Mouse (Mus musculus): ENCODE data around the gene Timeless.
"Not testable (repeated sequence)": the region's sequence is repeated elsewhere in the genome, so short reads cannot be mapped to it uniquely, and the experiment has no call there.

The Timeless gene

DNA sequence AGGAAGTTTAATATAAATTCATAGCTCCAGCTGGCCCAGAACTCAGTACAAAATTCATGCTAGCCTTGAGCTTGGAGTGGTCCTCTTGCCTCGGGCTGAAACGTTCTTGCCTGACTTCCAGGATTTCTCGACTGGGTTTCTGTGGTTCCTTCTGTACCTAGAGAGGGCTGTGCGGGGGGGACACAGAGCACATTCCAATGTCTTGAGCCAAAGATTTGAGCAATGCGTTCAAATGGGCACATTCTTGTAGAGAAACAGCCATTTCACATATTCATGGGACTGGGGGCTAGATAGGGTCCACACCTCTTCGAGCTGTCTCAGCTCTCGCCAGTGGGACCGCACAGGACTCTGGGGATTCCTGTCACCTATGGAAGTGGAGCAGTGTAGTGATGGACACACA lies 24.1 kb downstream of the Timeless start:
- DNase-seq (ENCODE audit: extremely low spot score, low spot score), result no peak

DNA sequence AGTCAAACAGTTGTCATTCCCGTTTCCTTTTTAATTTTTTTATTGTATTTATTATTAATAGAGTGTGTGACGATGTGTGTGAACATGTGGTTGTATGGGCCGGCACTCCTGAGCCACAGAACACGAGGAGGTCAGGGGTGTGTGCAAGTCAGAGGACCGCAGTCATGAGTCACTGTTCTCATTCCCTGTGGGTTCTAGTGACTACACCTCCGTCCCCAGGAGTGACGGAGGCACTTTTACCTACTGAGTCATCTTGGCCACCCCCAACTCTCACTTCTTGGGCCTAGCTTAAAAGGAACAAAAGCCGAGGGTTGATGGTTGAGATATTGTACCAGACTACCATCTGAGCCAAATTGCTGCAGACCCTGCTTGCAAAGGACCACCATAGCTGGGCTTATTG lies 24.5 kb downstream of the Timeless start:
- DNase-seq (ENCODE audit: extremely low spot score, low spot score), result no peak

DNA sequence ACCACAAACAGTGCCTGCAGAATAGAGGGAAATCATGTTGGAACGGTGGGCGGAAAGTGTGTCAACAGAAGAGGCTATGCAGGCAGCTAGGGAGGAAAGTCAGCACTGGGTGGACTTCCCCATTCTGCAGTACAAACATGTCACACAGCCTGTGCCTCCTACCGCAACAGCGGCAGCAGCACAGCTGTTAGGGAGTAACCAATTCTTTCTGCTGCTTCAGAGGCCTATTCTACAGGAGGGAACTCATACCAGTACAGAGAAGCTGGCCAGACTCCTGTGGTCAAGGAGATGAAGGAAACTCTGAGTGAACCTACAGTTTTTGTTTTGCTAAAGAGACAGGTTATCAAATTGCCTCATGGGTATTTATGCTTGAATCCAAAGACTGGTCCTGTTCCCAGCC lies 27.1 kb downstream of the Timeless start:
- DNase-seq (ENCODE audit: extremely low spot score, low spot score), result no peak

DNA sequence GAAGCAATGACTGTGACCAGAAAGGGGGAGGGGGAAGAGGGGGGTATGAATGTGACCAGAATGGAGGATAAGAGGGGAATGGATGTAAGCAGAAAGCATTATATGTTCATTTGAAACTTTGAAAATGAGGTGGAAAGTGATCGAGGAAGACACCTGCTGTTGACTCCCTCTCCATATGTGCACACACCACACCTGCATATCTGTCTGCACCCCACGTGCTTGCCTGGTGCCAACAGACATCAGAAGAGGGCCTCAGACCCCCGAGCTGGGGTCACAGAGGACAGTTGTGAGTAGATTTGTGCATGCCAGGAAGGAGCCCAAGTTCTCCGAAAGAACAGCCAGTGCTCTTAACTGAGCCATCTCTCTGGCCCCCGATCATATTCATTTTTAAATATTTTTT lies 28.1 kb downstream of the Timeless start:
- DNase-seq (ENCODE audit: extremely low spot score, low spot score), result no peak

DNA sequence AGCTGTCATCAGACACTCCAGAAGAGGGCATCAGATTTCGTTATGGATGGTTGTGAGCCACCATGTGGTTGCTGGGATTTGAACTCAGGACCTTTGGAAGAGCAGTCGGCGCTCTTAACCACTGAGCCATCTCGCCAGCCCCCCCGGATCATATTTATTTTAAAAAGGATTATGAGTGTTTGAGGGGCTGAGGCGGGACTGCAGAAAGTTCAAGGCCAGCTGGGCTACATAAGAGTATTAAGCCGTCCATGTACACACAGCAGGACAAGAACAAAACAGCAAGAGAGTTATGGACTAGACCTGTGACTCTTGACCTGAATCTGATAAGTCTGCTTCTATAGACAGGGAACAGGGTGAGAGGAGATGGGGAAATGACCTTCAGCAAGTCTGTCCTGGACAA lies 28.5 kb downstream of the Timeless start:
- not testable (repeated sequence) for DNase-seq (ENCODE audit: extremely low spot score, low spot score)

DNA sequence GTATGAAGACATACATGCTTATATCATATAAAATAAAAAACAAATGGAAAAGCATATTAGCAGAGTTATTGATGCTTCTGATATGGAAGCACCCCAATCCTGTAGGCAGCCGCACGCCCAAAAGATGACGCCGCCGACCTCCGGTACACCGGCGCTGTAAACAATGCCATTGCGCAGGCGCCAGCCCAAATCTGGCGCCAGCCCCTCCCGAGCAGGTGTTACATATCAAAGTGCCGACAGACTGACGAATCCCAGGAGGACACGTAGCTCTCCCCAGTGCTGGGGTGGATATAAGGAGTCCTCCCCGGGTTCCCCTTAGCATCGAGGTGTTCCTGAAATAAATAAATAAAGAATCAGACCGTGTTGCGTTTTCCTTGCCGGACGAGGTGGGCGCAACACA lies 30.4 kb downstream of the Timeless start:
- DNase-seq (ENCODE audit: extremely low spot score, low spot score), result no peak

DNA sequence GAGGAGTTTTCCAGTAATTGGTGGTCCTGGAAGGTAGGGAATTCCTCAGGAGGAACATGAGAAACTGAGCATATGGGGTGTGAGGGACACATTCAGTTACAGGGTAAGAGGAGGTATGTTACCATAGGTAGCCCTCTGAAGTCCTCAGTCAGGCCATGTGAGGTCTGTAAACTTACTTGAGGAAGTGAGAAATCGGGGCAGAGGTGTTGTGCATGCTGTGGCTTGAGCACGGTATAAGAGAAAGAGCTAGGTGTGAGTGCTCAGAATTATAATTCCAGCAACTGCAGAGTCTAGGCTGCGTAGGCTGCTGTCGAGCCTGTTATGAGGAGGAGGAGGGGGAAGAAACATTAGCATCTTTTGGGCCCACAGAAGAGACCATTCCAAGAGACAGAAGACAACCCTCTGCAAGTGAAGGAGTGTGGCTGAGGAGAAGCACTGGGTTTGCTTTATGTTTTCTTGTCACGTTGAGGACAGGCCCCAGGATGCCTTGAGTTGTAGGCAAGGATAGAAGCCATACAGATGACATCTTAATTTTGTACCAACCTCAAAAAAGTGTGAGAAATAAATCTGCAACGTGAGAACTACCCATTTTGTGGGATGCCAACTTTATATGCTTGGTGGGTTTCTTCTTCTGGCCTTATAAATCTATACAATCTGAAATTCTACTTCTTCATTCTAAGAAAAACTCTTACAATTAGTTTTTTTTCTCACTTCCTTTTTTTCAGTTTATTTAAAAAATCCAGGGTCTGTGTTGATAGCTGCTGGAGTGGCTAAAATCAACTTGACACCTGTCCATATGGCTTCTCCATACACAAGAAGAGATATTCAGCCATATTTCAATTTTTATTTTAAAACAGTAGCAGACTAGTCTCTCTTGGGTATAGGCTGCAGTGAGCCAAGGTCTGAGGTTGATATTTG lies 31.8 kb downstream of the Timeless start:
- DNase-seq (ENCODE audit: extremely low spot score, low spot score), result no peak

DNA sequence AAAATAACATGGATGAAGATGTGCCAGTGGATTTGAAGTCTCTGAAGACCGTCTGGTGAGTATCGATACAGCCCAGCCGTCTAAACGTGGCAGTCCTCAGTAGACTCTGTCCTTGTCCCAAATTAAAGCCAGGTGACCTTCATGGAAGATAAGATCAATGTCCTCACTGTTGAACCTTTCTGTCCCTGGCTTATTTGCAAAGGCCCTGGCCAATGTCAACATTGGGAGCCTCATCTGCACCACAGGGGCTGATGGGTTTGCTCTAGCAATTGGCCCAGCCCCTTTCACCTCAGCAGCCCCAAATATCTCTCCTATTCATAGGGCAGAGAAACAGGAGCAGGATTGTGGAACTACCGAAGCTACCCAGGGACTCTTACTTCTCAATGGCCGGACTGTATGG lies 36.5 kb downstream of the Timeless start, which contains the start of gene Apof:
Apof (plus strand) TSS at position 301 of the 400 bp plus-strand sequence.
- DNase-seq (ENCODE audit: extremely low spot score, low spot score), result no peak

DNA sequence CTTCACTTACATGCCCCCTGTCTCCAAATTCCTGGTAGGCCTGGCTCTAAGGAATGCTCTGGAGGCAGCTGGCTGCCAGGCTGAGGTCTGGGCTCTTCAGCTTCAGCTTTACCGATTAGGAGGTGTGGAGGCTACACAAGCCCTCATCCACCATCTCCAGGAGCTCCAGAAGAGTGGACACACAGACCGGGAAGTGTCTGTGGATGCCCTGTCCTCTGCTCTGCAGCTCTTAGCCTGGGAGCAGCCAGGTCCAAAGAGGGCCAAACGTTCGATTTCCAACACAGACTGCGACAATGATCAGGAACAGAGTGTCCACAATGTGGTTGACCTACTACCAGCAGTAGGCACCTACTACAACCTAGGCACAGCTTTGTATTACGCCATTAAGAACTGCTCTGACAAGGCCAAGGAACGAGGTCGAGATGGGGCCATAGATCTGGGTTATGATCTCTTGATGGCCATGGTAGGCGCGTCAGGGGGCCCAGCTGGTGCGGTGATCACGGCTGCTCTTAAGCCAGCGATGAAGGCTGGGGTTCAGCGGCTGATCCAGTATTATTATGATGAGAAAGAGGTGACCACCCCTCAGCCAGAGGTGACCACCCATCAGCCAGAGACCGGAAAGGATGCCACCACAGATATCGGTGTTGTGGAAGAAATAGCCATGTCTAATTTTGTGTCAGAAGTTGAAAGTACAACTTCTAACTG lies 37.5 kb downstream of the Timeless start:
- DNase-seq (ENCODE audit: extremely low spot score, low spot score), result no peak

DNA sequence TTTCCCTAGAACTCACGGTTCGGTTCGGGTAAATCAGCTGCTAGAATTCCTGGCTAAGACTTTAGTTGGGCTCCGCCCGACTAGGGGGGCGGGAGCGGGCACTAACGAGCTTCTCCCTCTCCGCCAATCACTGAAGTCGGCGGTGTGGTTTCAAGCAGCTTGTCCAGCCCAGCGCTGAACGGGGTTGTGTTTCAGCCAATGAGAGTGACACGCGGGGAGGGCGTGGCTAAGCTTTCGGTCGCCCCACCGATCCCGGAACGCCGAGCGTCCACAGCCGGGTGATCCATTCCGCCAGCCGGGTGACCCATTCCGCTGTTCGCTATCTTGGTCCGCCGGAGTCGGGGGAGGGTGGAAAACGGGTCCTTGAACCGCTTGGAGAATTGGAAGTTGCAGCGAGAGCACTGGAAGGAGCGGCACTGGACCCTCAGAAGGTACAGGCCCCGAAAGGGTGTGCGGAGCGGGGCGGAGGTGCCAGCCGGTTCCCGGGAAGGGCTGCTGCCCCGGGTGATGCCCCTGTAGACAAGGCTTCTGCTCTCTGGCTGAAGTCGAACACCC lies 38.5 kb downstream of the Timeless start, which contains the start of gene Stat2:
Stat2 (plus strand) TSS at position 273 of the 555 bp plus-strand sequence.
- DNase-seq (ENCODE audit: extremely low spot score, low spot score), result peak; percentile 94

DNA sequence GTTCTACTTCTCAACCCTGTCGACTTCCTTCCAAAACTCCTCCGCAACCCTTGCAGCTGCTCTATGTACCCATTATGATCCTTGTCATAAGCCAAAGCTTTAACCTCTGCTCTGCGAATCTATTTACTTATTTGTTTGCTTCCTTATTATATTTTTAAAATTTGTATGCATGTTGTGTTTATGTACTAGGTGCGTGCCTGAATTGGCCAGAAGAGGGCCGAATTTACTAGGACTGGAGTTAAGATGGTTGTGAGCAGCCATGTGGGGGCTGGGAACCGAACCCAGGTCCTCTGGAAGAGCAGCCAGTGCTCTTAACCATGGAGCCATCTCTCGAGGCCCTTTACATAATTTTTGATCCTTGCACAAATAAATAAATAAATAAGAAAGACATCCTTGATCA lies 39.0 kb downstream of the Timeless start:
- no peak for DNase-seq (ENCODE audit: extremely low spot score, low spot score)

DNA sequence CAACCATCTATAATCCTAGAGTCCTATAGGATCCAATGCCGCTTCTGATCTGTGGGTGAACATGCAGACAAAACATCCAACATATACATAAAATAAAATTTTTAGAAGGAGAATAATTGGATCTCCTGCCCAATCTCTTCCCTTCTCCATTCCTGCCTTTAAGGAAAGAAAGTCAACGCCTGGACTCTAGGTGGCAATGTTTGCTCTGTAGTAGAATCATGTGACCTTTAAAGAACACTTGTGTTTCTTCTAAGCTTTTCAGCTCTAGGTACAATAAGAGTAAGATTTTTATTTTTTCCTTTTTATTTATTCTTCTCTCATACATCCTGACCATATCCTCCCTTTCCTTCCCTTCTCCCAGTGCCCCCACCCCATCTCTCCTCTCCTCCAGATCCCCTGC lies 40.0 kb downstream of the Timeless start:
- no peak for DNase-seq (ENCODE audit: extremely low spot score, low spot score)

DNA sequence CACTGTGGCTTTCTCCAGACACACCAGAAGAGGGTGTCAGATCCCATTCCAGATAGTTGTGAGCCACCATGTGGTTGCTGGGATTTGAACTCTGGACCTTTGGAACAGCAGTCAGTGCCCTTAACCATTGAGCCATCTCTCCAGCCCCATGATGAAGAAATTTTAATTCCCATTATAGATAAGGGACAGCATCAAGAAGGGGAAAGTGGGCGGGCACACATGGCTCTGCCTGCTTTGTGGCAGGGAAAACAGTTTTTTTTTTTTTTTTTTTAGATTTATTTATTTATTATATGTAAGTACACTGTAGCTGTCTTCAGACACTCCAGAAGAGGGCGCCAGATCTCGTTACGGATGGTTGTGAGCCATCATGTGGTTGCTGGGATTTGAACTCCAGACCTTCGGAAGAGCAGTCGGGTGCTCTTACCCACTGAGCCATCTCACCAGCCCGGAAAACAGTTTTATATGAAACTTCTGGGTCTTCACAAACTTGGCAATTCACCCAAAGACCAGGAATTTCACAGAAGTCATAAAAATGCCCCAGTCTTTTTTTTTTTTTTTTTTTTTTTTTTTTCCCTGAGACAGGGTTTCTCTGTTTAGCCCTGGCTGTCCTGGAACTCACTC lies 41.1 kb downstream of the Timeless start:
- not testable (repeated sequence) for DNase-seq (ENCODE audit: extremely low spot score, low spot score)

DNA sequence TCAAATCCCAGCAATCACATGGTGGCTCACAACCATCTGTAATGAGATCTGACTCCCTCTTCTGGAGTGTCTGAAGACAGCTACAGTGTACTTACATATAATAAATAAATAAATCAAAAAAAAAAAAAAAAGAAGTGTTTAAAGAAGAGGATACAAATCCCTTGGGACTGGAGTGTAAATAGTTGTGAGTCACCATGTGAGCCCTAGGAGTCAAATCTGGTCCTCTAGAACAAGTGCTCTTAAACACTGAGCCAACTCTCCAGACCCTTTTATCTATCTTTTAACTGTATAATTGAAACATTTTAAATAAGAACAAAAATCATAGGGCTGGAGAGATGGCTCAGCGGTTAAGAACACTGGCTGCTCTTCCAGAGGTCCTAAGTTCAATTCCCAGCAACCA lies 43.5 kb downstream of the Timeless start:
- DNase-seq (ENCODE audit: extremely low spot score, low spot score), result not testable (repeated sequence)

DNA sequence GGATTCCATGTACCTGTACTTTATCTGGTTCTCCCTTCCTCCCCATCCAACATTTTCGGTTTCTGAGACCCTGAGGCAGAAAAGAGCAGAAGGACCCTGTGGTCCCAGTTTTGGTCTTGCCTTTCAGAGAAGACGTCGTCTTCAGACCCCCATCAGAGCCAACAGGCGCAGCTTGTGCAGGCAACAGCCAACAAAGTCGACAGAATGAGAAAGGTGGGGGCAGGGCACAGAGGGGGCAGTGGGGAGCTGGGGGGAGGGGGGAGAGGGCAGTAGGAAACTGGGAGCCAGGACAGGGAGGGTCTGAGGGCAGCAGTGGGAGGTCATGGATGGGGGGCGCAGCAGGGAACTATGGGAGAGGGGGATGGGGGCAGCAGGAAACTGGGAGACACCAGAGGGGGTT lies 46.3 kb downstream of the Timeless start:
- DNase-seq (ENCODE audit: extremely low spot score, low spot score), result no peak

DNA sequence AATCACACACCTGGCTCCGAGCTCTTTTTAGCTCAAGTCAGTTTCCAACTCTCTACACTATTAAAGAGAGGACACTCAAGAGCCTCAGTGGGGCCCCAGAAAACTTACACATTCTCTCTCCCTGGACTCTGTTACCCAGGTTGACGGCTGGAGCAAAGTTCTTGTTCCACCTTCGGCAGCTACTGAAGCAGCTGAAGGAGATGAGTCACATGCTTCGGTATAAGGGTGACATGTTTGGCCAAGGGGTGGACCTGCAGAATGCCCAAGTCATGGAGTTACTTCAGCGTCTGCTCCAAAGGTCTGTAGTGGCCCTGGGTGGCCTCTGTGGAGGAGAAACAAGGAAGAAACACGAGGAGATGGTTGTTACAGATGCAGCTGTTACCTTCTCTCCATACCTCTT lies 49.1 kb downstream of the Timeless start:
- DNase-seq (ENCODE audit: extremely low spot score, low spot score), result no peak

DNA sequence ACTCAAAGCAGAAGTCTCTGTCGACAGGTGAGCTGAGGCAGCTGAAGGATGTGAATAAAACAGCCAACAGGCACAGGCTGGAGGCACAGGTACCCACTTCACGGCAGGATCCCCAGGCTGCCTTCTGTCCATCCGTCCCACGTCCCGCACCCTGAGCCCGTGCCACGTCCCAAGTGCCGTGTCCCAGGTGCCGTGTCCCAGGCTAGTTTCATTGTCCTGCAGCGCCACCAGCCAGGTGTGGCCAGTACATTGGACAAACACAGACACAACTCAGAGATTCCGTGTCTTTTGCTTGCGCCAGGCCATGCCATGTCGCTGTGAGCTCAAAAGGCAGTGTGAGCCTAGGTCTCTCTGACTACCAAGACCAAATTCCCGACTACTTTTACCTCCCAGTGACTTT lies 49.8 kb downstream of the Timeless start:
- no peak for DNase-seq (ENCODE audit: extremely low spot score, low spot score)

DNA sequence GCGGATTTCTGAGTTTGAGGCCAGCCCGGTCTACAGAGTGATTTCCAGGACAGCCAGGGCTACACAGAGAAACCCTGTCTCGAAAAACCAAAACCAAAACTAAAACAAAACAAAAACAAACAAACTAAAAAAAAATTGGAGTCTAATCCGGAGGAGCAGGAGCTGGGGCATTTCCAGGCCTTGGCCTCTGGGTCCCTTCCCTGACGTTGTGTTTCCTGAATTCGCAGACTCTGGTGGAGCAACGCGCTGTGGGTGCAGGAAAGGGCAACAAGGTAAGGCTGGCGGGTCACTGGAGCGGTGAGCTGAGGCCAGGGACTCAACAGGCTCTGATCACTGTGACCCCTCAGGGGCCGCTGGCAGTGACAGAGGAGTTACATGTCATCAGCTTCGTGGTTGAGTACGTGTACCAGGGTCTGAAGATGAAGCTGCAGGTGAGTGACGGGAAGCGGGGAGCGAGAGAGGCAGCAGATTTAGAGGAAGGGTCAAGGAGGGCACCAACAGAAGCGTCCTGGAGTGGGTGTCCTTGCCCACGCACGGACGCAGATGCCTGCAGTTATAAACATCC lies 51.1 kb downstream of the Timeless start:
- no peak for DNase-seq (ENCODE audit: extremely low spot score, low spot score)

DNA sequence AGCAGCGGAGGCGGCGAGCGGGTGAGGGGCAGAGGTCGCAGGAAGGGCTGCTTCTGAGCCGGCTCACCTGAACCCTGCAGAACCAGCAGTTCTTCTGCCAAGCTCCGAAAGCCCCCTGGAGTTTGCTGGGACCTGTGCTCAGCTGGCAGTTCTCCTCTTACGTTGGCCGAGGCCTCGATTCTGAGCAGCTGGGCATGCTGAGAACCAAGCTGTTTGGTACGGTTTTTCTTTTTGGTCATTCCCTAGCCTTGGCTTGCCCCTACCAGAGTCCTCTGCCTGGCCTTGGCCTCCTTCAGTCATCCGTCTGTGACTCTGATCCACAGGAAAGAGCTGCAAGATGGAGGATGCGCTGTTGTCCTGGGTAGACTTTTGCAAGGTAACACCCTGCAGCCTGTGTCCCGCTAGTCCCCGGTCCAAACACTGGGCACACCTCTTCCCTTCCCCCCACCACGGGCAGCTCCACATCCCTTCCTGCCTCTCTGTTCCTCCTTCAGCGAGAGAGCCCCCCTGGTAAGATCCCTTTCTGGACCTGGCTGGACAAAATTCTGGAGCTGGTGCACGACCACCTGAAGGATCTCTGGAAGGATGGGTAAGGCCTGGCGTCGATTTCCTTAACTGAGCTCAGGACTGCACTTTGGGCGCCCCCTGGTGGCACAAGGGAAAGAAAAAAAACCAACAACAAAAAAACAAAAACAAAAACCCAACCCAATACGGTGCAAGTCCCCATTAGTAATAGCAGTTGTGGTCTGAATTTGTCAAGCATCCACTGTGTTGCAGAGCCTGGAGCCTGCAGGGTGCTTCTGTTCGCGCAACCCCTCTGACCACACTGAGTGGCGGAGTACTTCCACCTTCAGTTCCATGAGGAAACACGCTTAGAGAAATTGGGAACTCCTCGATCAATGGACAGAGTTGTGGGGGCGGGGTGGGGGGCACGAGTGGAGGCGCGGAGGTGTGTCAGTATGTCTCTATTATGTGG lies 52.0 kb downstream of the Timeless start:
- DNase-seq (ENCODE audit: extremely low spot score, low spot score), result peak; percentile 76

DNA sequence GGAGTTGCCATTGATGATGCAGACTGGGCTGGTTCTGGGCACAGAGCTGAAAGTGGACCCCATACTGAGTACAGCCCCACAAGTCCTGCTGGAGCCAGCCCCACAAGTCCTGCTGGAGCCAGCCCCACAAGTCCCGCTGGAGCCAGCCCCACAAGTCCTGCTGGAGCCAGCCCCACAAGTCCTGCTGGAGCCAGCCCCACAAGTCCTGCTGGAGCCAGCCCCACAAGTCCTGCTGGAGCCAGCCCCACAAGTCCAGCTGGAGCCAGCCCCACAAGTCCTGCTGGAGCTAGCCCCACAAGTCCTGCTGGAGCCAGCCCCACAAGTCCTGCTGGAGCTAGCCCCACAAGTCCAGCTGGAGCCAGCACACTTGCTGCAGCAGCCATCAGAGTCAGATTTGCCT lies 58.7 kb downstream of the Timeless start:
- DNase-seq (ENCODE audit: extremely low spot score, low spot score), result not testable (repeated sequence)

All from neural tube, embryonic 10.5 days (tissue).